Mouse (Mus musculus): Measurements from ENCODE around the gene Lrrfip2. TPM values are rescaled to one million over a fixed set of nuclear protein-coding genes. Genes with fewer than 3 reads are reported as not detected.

Lrrfip2 gene
- polyA plus RNA-seq, 1 experiment, result 5.3 TPM

DNA sequence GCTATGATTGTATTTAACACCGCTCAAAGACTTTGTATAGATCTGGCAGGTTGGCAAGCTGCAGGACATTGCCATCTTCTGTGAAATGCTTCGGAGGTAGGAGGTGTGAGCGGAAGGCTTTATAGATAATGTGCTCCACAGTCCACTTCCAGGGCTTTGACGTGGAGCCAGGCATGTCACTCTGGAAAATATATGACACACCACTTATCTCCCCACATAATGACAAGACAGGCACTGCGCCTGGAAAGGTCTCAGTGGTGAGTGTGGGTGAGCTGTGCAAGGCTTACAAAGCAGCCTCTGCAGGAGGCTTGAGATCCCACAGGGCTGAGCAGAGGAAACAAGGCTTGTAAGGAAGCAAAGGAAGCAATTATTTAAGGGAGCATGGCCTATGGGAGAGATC, 111.1 kb downstream of the Lrrfip2 start:
- H3K4me3 ChIP-seq (ENCODE audit: extremely low read depth, insufficient read depth, insufficient read length), result no peak overlapping the region
- no peak for TF ChIP-seq POLR2A (IDR thresholded peaks at IDR 0.05; ENCODE audit: low read depth, low read length)
- TF ChIP-seq CTCF (IDR thresholded peaks at IDR 0.05; ENCODE audit: extremely low read depth, insufficient read depth, insufficient read length, insufficient replicate concordance), result no peak
- peaks cover 48% of the 10 kb centered on the region for H3K36me3 ChIP-seq (ENCODE audit: control insufficient read depth, insufficient read depth, low read length)
- no peak for DNase-seq (ENCODE audit: low read depth in 1 of 2, low spot score in 2 of 2)
- H3K4me1 ChIP-seq (ENCODE audit: control insufficient read depth, insufficient read depth, insufficient read length), result no peaks in the 10 kb centered on the region
- no peaks in the 10 kb centered on the region for H3K27me3 ChIP-seq (ENCODE audit: control insufficient read depth, insufficient read depth, low read length)
- 93% methylated on average over 5 of the region's 5 CpGs for WGBS
- H3K27ac ChIP-seq (ENCODE audit: insufficient read depth, low read length), result no peak overlapping the region

DNA sequence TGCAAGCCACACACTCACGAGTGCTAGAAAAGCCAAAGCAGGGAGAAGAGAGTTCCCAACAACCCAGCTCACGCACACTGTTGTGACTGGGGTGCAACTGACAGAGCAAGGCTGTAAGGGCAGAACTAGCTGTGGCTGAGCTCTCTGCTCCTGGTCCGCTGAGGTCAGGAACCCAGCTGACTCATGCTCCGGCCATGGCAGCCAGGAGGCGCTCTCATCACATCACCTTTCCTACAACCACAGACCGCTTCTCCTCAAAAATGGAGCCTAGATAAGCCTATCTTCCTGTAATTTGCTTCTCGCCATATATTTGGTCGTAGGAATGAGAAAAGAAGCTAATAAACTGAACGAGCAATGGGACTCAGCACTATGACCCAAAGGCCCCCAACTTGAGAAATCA, 117.3 kb downstream of the Lrrfip2 start:
- Histone ChIP-seq H3K36me3 (ENCODE audit: control insufficient read depth, insufficient read depth, low read length) (peaks cover 50% of the 10 kb centered on the region), H3K4me1 (ENCODE audit: control insufficient read depth, insufficient read depth, insufficient read length) (no peaks in the 10 kb centered on the region), H3K27me3 (ENCODE audit: control insufficient read depth, insufficient read depth, low read length) (no peaks in the 10 kb centered on the region), H3K27ac (ENCODE audit: insufficient read depth, low read length) (no peak overlapping the region), H3K4me3 (ENCODE audit: extremely low read depth, insufficient read depth, insufficient read length) (no peak overlapping the region)
- 92% methylated on average over 9 of the region's 9 CpGs for WGBS
- DNase-seq (ENCODE audit: low read depth in 1 of 2, low spot score in 2 of 2), result no peak
- TF ChIP-seq POLR2A (IDR thresholded peaks at IDR 0.05; ENCODE audit: low read depth, low read length) (no peak), CTCF (IDR thresholded peaks at IDR 0.05; ENCODE audit: extremely low read depth, insufficient read depth, insufficient read length, insufficient replicate concordance) (no peak)

DNA sequence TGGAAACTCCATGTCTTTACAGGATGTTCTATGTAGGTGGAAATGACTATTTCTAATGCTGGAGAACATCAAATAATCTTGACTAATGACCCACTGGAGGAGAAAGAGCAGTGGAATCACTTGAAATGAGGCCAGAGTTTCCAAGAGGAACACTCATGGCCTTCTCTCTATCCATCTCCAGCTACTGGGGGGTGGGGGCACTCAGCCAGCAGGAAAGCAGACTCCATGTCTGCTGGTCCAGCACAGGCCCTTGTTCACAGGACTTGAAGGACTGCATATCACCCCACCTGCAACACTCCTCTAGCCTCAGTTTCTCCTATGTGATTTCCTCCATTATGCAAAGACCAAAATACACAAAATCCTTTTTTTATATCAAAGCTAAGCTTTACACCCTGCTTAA, 120.3 kb downstream of the Lrrfip2 start:
- Histone ChIP-seq H3K4me3 (ENCODE audit: extremely low read depth, insufficient read depth, insufficient read length) (no peak overlapping the region), H3K27ac (ENCODE audit: insufficient read depth, low read length) (no peak overlapping the region), H3K4me1 (ENCODE audit: control insufficient read depth, insufficient read depth, insufficient read length) (no peaks in the 10 kb centered on the region), H3K36me3 (ENCODE audit: control insufficient read depth, insufficient read depth, low read length) (peaks cover 53% of the 10 kb centered on the region), H3K27me3 (ENCODE audit: control insufficient read depth, insufficient read depth, low read length) (no peaks in the 10 kb centered on the region)
- TF ChIP-seq POLR2A (IDR thresholded peaks at IDR 0.05; ENCODE audit: low read depth, low read length), result no peak
- no peak for TF ChIP-seq CTCF (IDR thresholded peaks at IDR 0.05; ENCODE audit: extremely low read depth, insufficient read depth, insufficient read length, insufficient replicate concordance)
- no peak for DNase-seq (ENCODE audit: low read depth in 1 of 2, low spot score in 2 of 2)

DNA sequence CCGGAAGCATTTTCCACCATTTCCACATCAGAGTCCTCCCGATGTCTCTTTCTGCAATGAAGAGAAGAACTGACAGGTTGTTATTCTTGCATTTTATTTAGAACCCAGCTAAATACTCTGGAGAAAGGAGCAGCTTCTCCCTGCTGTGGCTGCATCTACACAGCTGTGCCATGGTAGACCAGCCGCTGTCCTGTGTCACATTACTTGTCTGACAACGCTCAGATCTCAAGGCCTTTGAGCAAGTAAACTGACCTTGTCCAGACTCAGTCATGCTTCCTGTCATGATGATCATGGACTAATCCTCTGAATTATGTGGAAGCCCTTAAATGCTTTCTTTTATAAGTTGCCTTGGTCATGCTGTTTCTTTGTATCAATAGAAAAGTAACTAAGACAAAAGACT, 122.4 kb downstream of the Lrrfip2 start:
- 89% methylated on average over 4 of the region's 4 CpGs for WGBS
- Histone ChIP-seq H3K27me3 (ENCODE audit: control insufficient read depth, insufficient read depth, low read length) (no peaks in the 10 kb centered on the region), H3K4me3 (ENCODE audit: extremely low read depth, insufficient read depth, insufficient read length) (no peak overlapping the region), H3K27ac (ENCODE audit: insufficient read depth, low read length) (no peak overlapping the region), H3K36me3 (ENCODE audit: control insufficient read depth, insufficient read depth, low read length) (peaks cover 46% of the 10 kb centered on the region), H3K4me1 (ENCODE audit: control insufficient read depth, insufficient read depth, insufficient read length) (no peaks in the 10 kb centered on the region)
- DNase-seq (ENCODE audit: low read depth in 1 of 2, low spot score in 2 of 2), result no peak
- TF ChIP-seq CTCF (IDR thresholded peaks at IDR 0.05; ENCODE audit: extremely low read depth, insufficient read depth, insufficient read length, insufficient replicate concordance), result no peak
- no peak for TF ChIP-seq POLR2A (IDR thresholded peaks at IDR 0.05; ENCODE audit: low read depth, low read length)

DNA sequence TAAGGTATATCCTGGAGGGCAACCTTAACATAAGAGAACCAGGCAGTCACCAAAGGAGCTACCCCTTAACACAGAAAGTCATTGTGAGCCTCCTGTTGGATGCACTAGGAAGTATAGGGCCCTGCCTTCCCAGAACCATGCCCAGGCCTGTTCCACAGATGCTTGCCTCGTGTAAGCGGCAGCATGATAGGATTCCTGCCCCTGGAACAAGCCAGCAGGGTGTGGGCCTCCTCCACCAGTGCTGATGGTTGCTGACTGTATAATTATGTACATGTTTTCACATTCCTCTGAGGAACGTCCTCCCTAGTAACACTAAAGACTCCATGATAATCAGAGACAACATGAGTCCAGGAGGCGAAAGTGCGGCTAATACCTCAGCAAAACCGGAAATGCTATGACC, 126.0 kb downstream of the Lrrfip2 start:
- DNase-seq (ENCODE audit: low read depth in 1 of 2, low spot score in 2 of 2), result no peak
- 97% methylated on average over 6 of the region's 6 CpGs for WGBS
- H3K27me3 ChIP-seq (ENCODE audit: control insufficient read depth, insufficient read depth, low read length), result no peaks in the 10 kb centered on the region
- no peak overlapping the region for H3K4me3 ChIP-seq (ENCODE audit: extremely low read depth, insufficient read depth, insufficient read length)
- H3K27ac ChIP-seq (ENCODE audit: insufficient read depth, low read length), result no peak overlapping the region
- H3K4me1 ChIP-seq (ENCODE audit: control insufficient read depth, insufficient read depth, insufficient read length), result no peaks in the 10 kb centered on the region
- peaks cover 31% of the 10 kb centered on the region for H3K36me3 ChIP-seq (ENCODE audit: control insufficient read depth, insufficient read depth, low read length)
- TF ChIP-seq CTCF (IDR thresholded peaks at IDR 0.05; ENCODE audit: extremely low read depth, insufficient read depth, insufficient read length, insufficient replicate concordance), result no peak
- TF ChIP-seq POLR2A (IDR thresholded peaks at IDR 0.05; ENCODE audit: low read depth, low read length), result no peak

DNA sequence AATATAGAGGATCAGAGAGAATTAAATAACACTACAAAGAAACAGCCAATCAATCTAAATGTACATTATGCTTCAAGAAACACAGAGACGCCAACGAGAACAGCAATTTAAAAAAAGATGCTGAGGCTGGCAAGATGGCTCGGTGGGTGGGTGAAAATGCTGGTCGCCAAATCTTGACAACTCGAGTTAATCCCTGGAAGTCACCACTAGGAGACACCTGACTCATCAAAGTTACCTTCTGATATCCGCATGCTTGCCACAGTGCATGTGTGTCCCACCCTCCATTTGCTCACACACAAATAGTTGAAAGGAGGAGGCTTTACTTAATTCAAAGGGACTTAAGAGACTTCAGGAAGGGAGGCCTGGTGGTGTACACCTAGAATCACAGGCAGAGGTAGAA, 128.2 kb downstream of the Lrrfip2 start:
- Histone ChIP-seq H3K4me3 (ENCODE audit: extremely low read depth, insufficient read depth, insufficient read length) (no peak overlapping the region), H3K36me3 (ENCODE audit: control insufficient read depth, insufficient read depth, low read length) (peaks cover 27% of the 10 kb centered on the region), H3K27me3 (ENCODE audit: control insufficient read depth, insufficient read depth, low read length) (no peaks in the 10 kb centered on the region), H3K27ac (ENCODE audit: insufficient read depth, low read length) (no peak overlapping the region), H3K4me1 (ENCODE audit: control insufficient read depth, insufficient read depth, insufficient read length) (no peaks in the 10 kb centered on the region)
- TF ChIP-seq POLR2A (IDR thresholded peaks at IDR 0.05; ENCODE audit: low read depth, low read length) (no peak), CTCF (IDR thresholded peaks at IDR 0.05; ENCODE audit: extremely low read depth, insufficient read depth, insufficient read length, insufficient replicate concordance) (no peak)
- 86% methylated on average over 6 of the region's 6 CpGs for WGBS
- DNase-seq (ENCODE audit: low read depth in 1 of 2, low spot score in 2 of 2), result no peak

DNA sequence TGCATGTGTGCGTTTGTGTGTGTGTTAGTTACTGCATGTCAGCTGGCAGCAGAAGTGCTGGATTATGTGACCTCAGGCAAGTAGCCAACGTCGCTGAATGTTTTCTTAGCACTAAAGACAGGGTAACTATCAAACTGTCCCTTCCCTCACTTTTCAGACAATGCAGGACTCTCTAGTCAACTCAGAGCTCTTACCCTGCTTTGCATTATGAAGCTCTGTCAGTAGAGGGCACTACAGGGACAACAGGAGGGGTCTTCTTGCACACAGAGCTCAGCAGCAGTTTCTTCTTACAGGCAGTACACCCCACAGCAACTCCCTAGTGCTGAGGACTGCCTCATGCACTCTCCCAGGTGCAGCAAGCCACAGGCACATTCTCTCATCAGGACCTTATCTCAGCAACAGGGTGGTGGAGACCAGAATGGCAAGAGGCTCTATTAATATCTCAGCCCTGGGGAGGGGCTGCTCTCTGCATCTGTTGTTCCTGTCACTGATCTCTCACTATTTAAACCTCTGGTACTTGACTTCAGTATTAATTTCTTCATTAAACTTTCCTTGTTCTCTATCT, 130.4 kb downstream of the Lrrfip2 start:
- Histone ChIP-seq H3K36me3 (ENCODE audit: control insufficient read depth, insufficient read depth, low read length) (peaks cover 23% of the 10 kb centered on the region), H3K4me1 (ENCODE audit: control insufficient read depth, insufficient read depth, insufficient read length) (no peaks in the 10 kb centered on the region), H3K27ac (ENCODE audit: insufficient read depth, low read length) (no peak overlapping the region), H3K27me3 (ENCODE audit: control insufficient read depth, insufficient read depth, low read length) (no peaks in the 10 kb centered on the region), H3K4me3 (ENCODE audit: extremely low read depth, insufficient read depth, insufficient read length) (no peak overlapping the region)
- TF ChIP-seq CTCF (IDR thresholded peaks at IDR 0.05; ENCODE audit: extremely low read depth, insufficient read depth, insufficient read length, insufficient replicate concordance) (no peak), POLR2A (IDR thresholded peaks at IDR 0.05; ENCODE audit: low read depth, low read length) (no peak)
- WGBS, result 92% methylated on average over 3 of the region's 3 CpGs
- no peak for DNase-seq (ENCODE audit: low read depth in 1 of 2, low spot score in 2 of 2)

Measured in spleen, adult 2 months (tissue).